Mouse (Mus musculus): ENCODE measurements at regions not wholly inside any gene's neighbourhood (a gene's known extent, or its start where the extent isn't known, plus 50 kb on each side); places are given as distances from the start of the nearest gene placed in this dataset.
A peak's percentile ranks its signal among the peaks of the same experiment; 100 is the strongest.

GRCm38 (mm10) chr14:114855055-114855740 lies 236.8 kb upstream of the Gpc5 start:
- Histone ChIP-seq H3K9ac (ENCODE audit: low read length) (no peak overlapping the region), H3K9me3 (ENCODE audit: control insufficient read depth, low read length) (no peaks in the 10 kb centered on the region), H3K27me3 (ENCODE audit: control insufficient read depth, insufficient read depth, low read length) (no peaks in the 10 kb centered on the region), H3K27ac (replicated peaks in 1 of 2; ENCODE audit: control insufficient read depth in 1 of 2, insufficient read depth in 1 of 2, low read depth in 2 of 2, low read length in 2 of 2) (no peak overlapping the region), H3K4me1 (ENCODE audit: control insufficient read depth in 2 of 2, insufficient read depth in 2 of 2, low read length in 2 of 2) (peaks cover 2 to 6% of the 10 kb centered on the region in 2 experiments; a peak in 2 of 4 replicates), H3K4me3 (ENCODE audit: control insufficient read depth in 1 of 2, insufficient read depth in 1 of 2, low read depth in 1 of 2, low read length in 2 of 2) (no peak overlapping the region), H3K4me2 (ENCODE audit: low read length) (no peak overlapping the region), H3K36me3 (ENCODE audit: control insufficient read depth, insufficient read depth, low read length) (no peaks in the 10 kb centered on the region)
- ATAC-seq (ENCODE audit: insufficient number of reproducible peaks, insufficient read depth, low FRiP score, low read depth), result no peak
- 58% methylated on average over 12 of the region's 12 CpGs for WGBS

GRCm38 (mm10) chr14:114855746-114856145 lies 236.3 kb upstream of the Gpc5 start:
- no peaks in the 10 kb centered on the region for H3K36me3 ChIP-seq (ENCODE audit: control insufficient read depth, insufficient read depth, low read length)
- H3K4me2 ChIP-seq (ENCODE audit: low read length), result no peak overlapping the region
- H3K27ac ChIP-seq (replicated peaks in 1 of 2; ENCODE audit: control insufficient read depth in 1 of 2, insufficient read depth in 1 of 2, low read depth in 2 of 2, low read length in 2 of 2), result no peak overlapping the region
- ATAC-seq (ENCODE audit: insufficient number of reproducible peaks, insufficient read depth, low FRiP score, low read depth), result no peak
- H3K4me3 ChIP-seq (ENCODE audit: control insufficient read depth in 1 of 2, insufficient read depth in 1 of 2, low read depth in 1 of 2, low read length in 2 of 2), result no peak overlapping the region
- peaks cover 2 to 6% of the 10 kb centered on the region in 2 experiments; a peak in 2 of 4 replicates for H3K4me1 ChIP-seq (ENCODE audit: control insufficient read depth in 2 of 2, insufficient read depth in 2 of 2, low read length in 2 of 2)
- H3K9me3 ChIP-seq (ENCODE audit: control insufficient read depth, low read length), result no peaks in the 10 kb centered on the region
- H3K27me3 ChIP-seq (ENCODE audit: control insufficient read depth, insufficient read depth, low read length), result no peaks in the 10 kb centered on the region
- 76% methylated on average over 3 of the region's 3 CpGs for whole genome bisulfite sequencing
- no peak overlapping the region for H3K9ac ChIP-seq (ENCODE audit: low read length)

GRCm38 (mm10) chr14:114856243-114857031 lies 235.6 kb upstream of the Gpc5 start:
- Histone ChIP-seq H3K9me3 (ENCODE audit: control insufficient read depth, low read length) (no peaks in the 10 kb centered on the region), H3K4me1 (ENCODE audit: control insufficient read depth in 2 of 2, insufficient read depth in 2 of 2, low read length in 2 of 2) (peaks cover 2 to 6% of the 10 kb centered on the region in 2 experiments; a peak in 2 of 4 replicates), H3K9ac (ENCODE audit: low read length) (no peak overlapping the region), H3K27ac (replicated peaks in 1 of 2; ENCODE audit: control insufficient read depth in 1 of 2, insufficient read depth in 1 of 2, low read depth in 2 of 2, low read length in 2 of 2) (no peak overlapping the region), H3K27me3 (ENCODE audit: control insufficient read depth, insufficient read depth, low read length) (no peaks in the 10 kb centered on the region), H3K4me3 (ENCODE audit: control insufficient read depth in 1 of 2, insufficient read depth in 1 of 2, low read depth in 1 of 2, low read length in 2 of 2) (no peak overlapping the region), H3K4me2 (ENCODE audit: low read length) (no peak overlapping the region), H3K36me3 (ENCODE audit: control insufficient read depth, insufficient read depth, low read length) (no peaks in the 10 kb centered on the region)
- ATAC-seq (ENCODE audit: insufficient number of reproducible peaks, insufficient read depth, low FRiP score, low read depth), result no peak
- WGBS, result 73% methylated on average over 18 of the region's 18 CpGs

- WGBS, result 28% methylated on average over 4 of the region's 4 CpGs
- no peaks in the 10 kb centered on the region for H3K27me3 ChIP-seq (ENCODE audit: control insufficient read depth, insufficient read depth, low read length)
- no peaks in the 10 kb centered on the region for H3K9me3 ChIP-seq (ENCODE audit: control insufficient read depth, low read length)
- ATAC-seq (ENCODE audit: insufficient number of reproducible peaks, insufficient read depth, low FRiP score, low read depth), result no peak
- H3K27ac ChIP-seq (replicated peaks in 1 of 2; ENCODE audit: control insufficient read depth in 1 of 2, insufficient read depth in 1 of 2, low read depth in 2 of 2, low read length in 2 of 2), result no peak overlapping the region
- no peak overlapping the region for H3K4me2 ChIP-seq (ENCODE audit: low read length)
- peaks cover 2 to 6% of the 10 kb centered on the region in 2 experiments; a peak in 2 of 4 replicates for H3K4me1 ChIP-seq (ENCODE audit: control insufficient read depth in 2 of 2, insufficient read depth in 2 of 2, low read length in 2 of 2)
- H3K36me3 ChIP-seq (ENCODE audit: control insufficient read depth, insufficient read depth, low read length), result no peaks in the 10 kb centered on the region
- no peak overlapping the region for H3K4me3 ChIP-seq (ENCODE audit: control insufficient read depth in 1 of 2, insufficient read depth in 1 of 2, low read depth in 1 of 2, low read length in 2 of 2)
- no peak overlapping the region for H3K9ac ChIP-seq (ENCODE audit: low read length)
These were observed 234.8 kb upstream of the Gpc5 start for GRCm38 (mm10) chr14:114857171-114857570.

GRCm38 (mm10) chr14:114857689-114858088 lies 234.3 kb upstream of the Gpc5 start:
- 7% methylated on average over 7 of the region's 7 CpGs for WGBS
- Histone ChIP-seq H3K27me3 (ENCODE audit: control insufficient read depth, insufficient read depth, low read length) (no peaks in the 10 kb centered on the region), H3K9me3 (ENCODE audit: control insufficient read depth, low read length) (no peaks in the 10 kb centered on the region), H3K4me2 (ENCODE audit: low read length) (peak overlapping the region; percentile 18; the same call in 1 of the 2 replicates), H3K36me3 (ENCODE audit: control insufficient read depth, insufficient read depth, low read length) (no peaks in the 10 kb centered on the region), H3K4me3 (ENCODE audit: control insufficient read depth in 1 of 2, insufficient read depth in 1 of 2, low read depth in 1 of 2, low read length in 2 of 2) (no peak overlapping the region), H3K9ac (ENCODE audit: low read length) (no peak overlapping the region), H3K4me1 (ENCODE audit: control insufficient read depth in 2 of 2, insufficient read depth in 2 of 2, low read length in 2 of 2) (peaks cover 2 to 6% of the 10 kb centered on the region in 2 experiments; a peak in 2 of 4 replicates), H3K27ac (replicated peaks in 1 of 2; ENCODE audit: control insufficient read depth in 1 of 2, insufficient read depth in 1 of 2, low read depth in 2 of 2, low read length in 2 of 2) (no peak overlapping the region)
- no peak for ATAC-seq (ENCODE audit: insufficient number of reproducible peaks, insufficient read depth, low FRiP score, low read depth)

GRCm38 (mm10) chr14:114863585-114863984 lies 228.4 kb upstream of the Gpc5 start:
- H3K36me3 ChIP-seq (ENCODE audit: control insufficient read depth, insufficient read depth, low read length), result no peaks in the 10 kb centered on the region
- H3K4me3 ChIP-seq (ENCODE audit: control insufficient read depth in 1 of 2, insufficient read depth in 1 of 2, low read depth in 1 of 2, low read length in 2 of 2), result no peak overlapping the region
- WGBS, result 76% methylated on average over 4 of the region's 4 CpGs
- H3K27me3 ChIP-seq (ENCODE audit: control insufficient read depth, insufficient read depth, low read length), result no peaks in the 10 kb centered on the region
- no peaks in the 10 kb centered on the region for H3K4me1 ChIP-seq (ENCODE audit: control insufficient read depth in 2 of 2, insufficient read depth in 2 of 2, low read length in 2 of 2)
- no peak overlapping the region for H3K4me2 ChIP-seq (ENCODE audit: low read length)
- no peaks in the 10 kb centered on the region for H3K9me3 ChIP-seq (ENCODE audit: control insufficient read depth, low read length)
- no peak for ATAC-seq (ENCODE audit: insufficient number of reproducible peaks, insufficient read depth, low FRiP score, low read depth)
- no peak overlapping the region for H3K9ac ChIP-seq (ENCODE audit: low read length)
- H3K27ac ChIP-seq (replicated peaks in 1 of 2; ENCODE audit: control insufficient read depth in 1 of 2, insufficient read depth in 1 of 2, low read depth in 2 of 2, low read length in 2 of 2), result no peak overlapping the region

- H3K9me3 ChIP-seq (ENCODE audit: control insufficient read depth, low read length), result no peaks in the 10 kb centered on the region
- H3K4me3 ChIP-seq (ENCODE audit: control insufficient read depth in 1 of 2, insufficient read depth in 1 of 2, low read depth in 1 of 2, low read length in 2 of 2), result no peak overlapping the region
- H3K4me1 ChIP-seq (ENCODE audit: control insufficient read depth in 2 of 2, insufficient read depth in 2 of 2, low read length in 2 of 2), result no peaks in the 10 kb centered on the region
- H3K27me3 ChIP-seq (ENCODE audit: control insufficient read depth, insufficient read depth, low read length), result no peaks in the 10 kb centered on the region
- no peak for ATAC-seq (ENCODE audit: insufficient number of reproducible peaks, insufficient read depth, low FRiP score, low read depth)
- H3K9ac ChIP-seq (ENCODE audit: low read length), result no peak overlapping the region
- H3K4me2 ChIP-seq (ENCODE audit: low read length), result no peak overlapping the region
- H3K36me3 ChIP-seq (ENCODE audit: control insufficient read depth, insufficient read depth, low read length), result no peaks in the 10 kb centered on the region
- H3K27ac ChIP-seq (replicated peaks in 1 of 2; ENCODE audit: control insufficient read depth in 1 of 2, insufficient read depth in 1 of 2, low read depth in 2 of 2, low read length in 2 of 2), result no peak overlapping the region
- WGBS, result 90% methylated on average over 5 of the region's 5 CpGs
These were observed 227.9 kb upstream of the Gpc5 start for GRCm38 (mm10) chr14:114864102-114864501.
